Mouse (Mus musculus) intestine, postnatal 0 days (tissue): Measurements from ENCODE around the gene Uba52. TPM values are rescaled to one million over a fixed set of nuclear protein-coding genes. Genes with fewer than 3 reads are reported as not detected.
A peak's percentile ranks its signal among the peaks of the same experiment; 100 is the strongest.

Source experiments
- ATAC-seq: fragments of 200-750 bp; cut with Nextera tagmentation; 2 replicates; pipeline ENCODE4 v1.8.0; 2017; ENCODE audit warnings: mild to moderate bottlenecking, moderate TSS enrichment, moderate library complexity
- H3K27ac ChIP-seq: fragments of 300-500 bp; sonication (generic); 2 replicates; pipeline ENCODE4 v1.5.1; 2014; ENCODE audit warnings: mild to moderate bottlenecking, low read depth, low read length, moderate library complexity
- H3K27me3 ChIP-seq: fragments of 300-500 bp; sonication (generic); replicated peaks from 2 replicates; pipeline ENCODE4 v1.6.1; 2014; ENCODE audit warnings: low read length, mixed read lengths; ENCODE audit not compliant: control insufficient read depth, insufficient read depth
- H3K36me3 ChIP-seq: fragments of 300-500 bp; sonication (generic); 2 replicates; pipeline ENCODE4 v1.6.1; 2014; ENCODE audit warnings: mild to moderate bottlenecking, moderate library complexity; ENCODE audit not compliant: control insufficient read depth, insufficient read depth
- H3K4me1 ChIP-seq: fragments of 300-500 bp; sonication (generic); replicated peaks from 2 replicates; pipeline ENCODE4 v1.6.1; 2014; ENCODE audit warnings: antibody characterized with exemption, low read length, mixed read lengths; ENCODE audit not compliant: control insufficient read depth, insufficient read depth
- H3K4me2 ChIP-seq: fragments of 300-500 bp; sonication (generic); replicated peaks from 2 replicates; pipeline ENCODE4 v1.6.1; 2014; ENCODE audit warnings: low read depth, mild to moderate bottlenecking, moderate library complexity
- H3K4me3 ChIP-seq: fragments of 300-500 bp; sonication (generic); 2 replicates; pipeline ENCODE4 v1.5.1; 2014; ENCODE audit warnings: low read depth, low read length
- H3K9ac ChIP-seq: fragments of 300-500 bp; sonication (generic); 2 replicates; pipeline ENCODE4 v1.6.1; 2014; ENCODE audit warnings: mild to moderate bottlenecking, low read depth, low read length
- H3K9me3 ChIP-seq: fragments of 300-500 bp; sonication (generic); 2 replicates; pipeline ENCODE4 v1.6.1; 2016; ENCODE audit warnings: mixed run types; ENCODE audit not compliant: control insufficient read depth
- CTCF ChIP-seq: sonication (generic); IDR thresholded peaks from 2 replicates; pipeline ENCODE4 v1.5.1; 2016; ENCODE audit warnings: low read depth, mild to moderate bottlenecking, control low read depth, antibody characterized with exemption, moderate library complexity
- WGBS: fragments of 180-500 bp; shearing (Covaris S2); extraction: QIAGEN DNeasy Blood & Tissue Kit; methylation state at CpG from one replicate; pipeline ENCODE4 v1.1.7; 2014; 5-methylcytosine and 5-hydroxymethylcytosine counted together
- polyA plus RNA-seq: library from polyadenylated mRNA; unstranded; fragments of >200 nt; fragmentation: Nextera tagmentation; extraction: Ambion mirVana; gene quantifications from 2 replicates; pipeline ENCODE4 v1.2.1, GENCODE M21; 2015

Uba52 gene
- polyA plus RNA-seq, 1 experiment from 2014 or later: 863 TPM

DNA sequence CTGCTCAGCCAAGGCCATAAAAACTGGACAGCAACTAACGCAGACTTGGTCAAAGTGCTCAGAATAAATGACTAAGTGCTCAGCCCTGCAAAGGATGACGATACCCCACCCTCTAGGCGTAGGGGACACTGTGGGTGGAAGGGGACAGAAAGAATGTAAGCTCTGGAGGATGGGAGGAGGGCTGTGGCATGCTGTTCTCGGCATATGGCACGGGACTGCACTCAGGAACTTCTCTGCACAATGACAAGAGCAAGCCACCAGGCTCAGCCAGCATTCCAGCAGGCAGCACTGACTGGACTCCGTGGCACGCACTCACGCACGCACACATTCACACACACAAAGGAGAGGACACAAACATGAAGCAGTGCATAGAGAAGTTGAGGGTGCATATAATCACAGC is 50.0 kb downstream of the Uba52 start:
- Histone ChIP-seq H3K4me1 (no peaks in the 10 kb centered on the region), H3K36me3 (no peaks in the 10 kb centered on the region), H3K4me2 (no peak overlapping the region), H3K9ac (no peak overlapping the region), H3K27ac (no peak overlapping the region), H3K27me3 (no peaks in the 10 kb centered on the region), H3K9me3 (no peaks in the 10 kb centered on the region), H3K4me3 (no peak overlapping the region)
- TF ChIP-seq CTCF: no peak
- ATAC-seq: no peak
- 71% methylated on average over 9 of the region's 9 CpGs for WGBS

GRCm38 (mm10) chr8:70460199-70460598 is 50.4 kb downstream of the Uba52 start:
- Histone ChIP-seq H3K9me3 (no peaks in the 10 kb centered on the region), H3K27ac (no peak overlapping the region), H3K27me3 (no peaks in the 10 kb centered on the region), H3K4me2 (no peak overlapping the region), H3K4me1 (no peaks in the 10 kb centered on the region), H3K9ac (no peak overlapping the region), H3K4me3 (no peak overlapping the region), H3K36me3 (no peaks in the 10 kb centered on the region)
- no peak for ATAC-seq
- WGBS: 86% methylated on average over 5 of the region's 5 CpGs
- no peak for TF ChIP-seq CTCF

GRCm38 (mm10) chr8:70459636-70460035 is 51.0 kb downstream of the Uba52 start:
- Histone ChIP-seq H3K27me3 (no peaks in the 10 kb centered on the region), H3K9ac (no peak overlapping the region), H3K36me3 (no peaks in the 10 kb centered on the region), H3K9me3 (no peaks in the 10 kb centered on the region), H3K4me2 (no peak overlapping the region), H3K27ac (no peak overlapping the region), H3K4me3 (no peak overlapping the region), H3K4me1 (no peaks in the 10 kb centered on the region)
- WGBS: 97% methylated on average over 2 of the region's 2 CpGs
- ATAC-seq: no peak
- peak; percentile 33 for TF ChIP-seq CTCF

DNA sequence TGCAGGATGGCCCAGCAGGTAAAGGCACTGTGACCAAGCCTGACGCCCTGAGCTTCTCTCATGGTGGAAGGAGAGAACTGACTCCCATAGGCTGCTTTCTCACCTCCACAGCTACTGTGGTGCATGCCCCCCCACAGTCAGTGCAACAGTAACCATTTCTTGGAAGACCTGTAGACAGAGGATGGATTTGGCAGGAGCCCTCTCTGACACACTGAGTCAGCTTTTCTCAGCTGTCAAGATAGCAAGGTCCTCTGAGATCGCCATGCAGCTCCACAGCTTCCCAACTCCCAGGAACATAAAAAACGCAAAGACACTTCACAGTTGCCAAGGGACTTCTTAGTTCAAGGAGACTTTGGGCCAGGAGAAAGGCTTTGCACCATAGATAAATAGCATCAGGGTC is 52.1 kb downstream of the Uba52 start:
- Histone ChIP-seq H3K4me1 (no peaks in the 10 kb centered on the region), H3K36me3 (no peaks in the 10 kb centered on the region), H3K9me3 (no peaks in the 10 kb centered on the region), H3K27me3 (no peaks in the 10 kb centered on the region), H3K4me2 (no peak overlapping the region), H3K9ac (no peak overlapping the region), H3K27ac (no peak overlapping the region), H3K4me3 (no peak overlapping the region)
- WGBS: 74% methylated on average over 3 of the region's 3 CpGs
- no peak for ATAC-seq
- no peak for TF ChIP-seq CTCF

Other genes with a start within 250 kb of the Uba52 start
- 18.5 and 18.7 TPM in 2 replicates for gene Homer3, start 228.0 kb downstream of the Uba52 start, polyA plus RNA-seq
- 32.9 and 34.5 TPM in 2 replicates for gene Ddx49, start 208.3 kb downstream of the Uba52 start, polyA plus RNA-seq
- 338 and 383 TPM in 2 replicates for gene Cope, start 208.3 kb downstream of the Uba52 start, polyA plus RNA-seq
- gene Cers1, start 195.0 kb downstream of the Uba52 start, polyA plus RNA-seq: 1.3 and 1.7 TPM in 2 replicates
- gene Gdf1, start 181.0 kb downstream of the Uba52 start, polyA plus RNA-seq: 0.38 TPM in 1 of 2 replicates, not detected in the other
- 9.7 and 10.1 TPM in 2 replicates for gene Upf1, start 157.5 kb downstream of the Uba52 start, polyA plus RNA-seq
- gene Comp, start 137.2 kb downstream of the Uba52 start, polyA plus RNA-seq: 0.25 and 0.41 TPM in 2 replicates
- 8.1 and 9.2 TPM in 2 replicates for gene Crtc1, start 71.2 kb downstream of the Uba52 start, polyA plus RNA-seq
- 9.3 and 10.5 TPM in 2 replicates for gene Klhl26, start 33.8 kb downstream of the Uba52 start, polyA plus RNA-seq
- gene Tmem59l, start 23.4 kb downstream of the Uba52 start, polyA plus RNA-seq: 2.3 and 2.4 TPM in 2 replicates
- 0.61 and 0.81 TPM in 2 replicates for gene Crlf1, start 17.6 kb downstream of the Uba52 start, polyA plus RNA-seq
- gene Rex1bd, start 4.0 kb downstream of the Uba52 start, polyA plus RNA-seq: 145 and 148 TPM in 2 replicates
- 199 and 203 TPM in 2 replicates for gene Fkbp8, start 16.9 kb upstream of the Uba52 start, polyA plus RNA-seq
- 46.4 and 52.1 TPM in 2 replicates for gene Kxd1, start 17.2 kb upstream of the Uba52 start, polyA plus RNA-seq
- gene Ell, start 28.7 kb upstream of the Uba52 start, polyA plus RNA-seq: 11.8 and 13.0 TPM in 2 replicates
- gene Isyna1, start 83.6 kb upstream of the Uba52 start, polyA plus RNA-seq: 19.4 and 21.0 TPM in 2 replicates
- 63.2 and 65.3 TPM in 2 replicates for gene Ssbp4, start 98.1 kb upstream of the Uba52 start, polyA plus RNA-seq
- 2.1 and 2.2 TPM in 2 replicates for gene Lrrc25, start 105.4 kb upstream of the Uba52 start, polyA plus RNA-seq
- gene Gdf15, start 121.7 kb upstream of the Uba52 start, polyA plus RNA-seq: 1.7 and 1.9 TPM in 2 replicates
- 79.0 and 92.1 TPM in 2 replicates for gene Pgpep1, start 149.6 kb upstream of the Uba52 start, polyA plus RNA-seq
- 181 and 182 TPM in 2 replicates for gene Lsm4, start 162.4 kb upstream of the Uba52 start, polyA plus RNA-seq
- gene Jund, start 188.1 kb upstream of the Uba52 start, polyA plus RNA-seq: 114 and 121 TPM in 2 replicates
- not detected in 2 replicates for gene Iqcn, start 192.7 kb upstream of the Uba52 start, polyA plus RNA-seq
- gene Gm3336, start 207.7 kb upstream of the Uba52 start, polyA plus RNA-seq: 2.8 TPM in 2 replicates
- 0.21 and 0.31 TPM in 2 replicates for gene Pde4c, start 212.9 kb upstream of the Uba52 start, polyA plus RNA-seq
- 18.8 and 19.5 TPM in 2 replicates for gene Rab3a, start 243.9 kb upstream of the Uba52 start, polyA plus RNA-seq